Mouse (Mus musculus) fibroblast of lung, adult 2 months (primary cell): ENCODE measurements around the gene Tjp1.

ENCODE experiments used
- DNase-seq: peaks from one replicate; pipeline ENCODE4 v3.0.0-alpha.2; 2011; ENCODE audit warnings: low read depth

Gene Tjp1

DNA sequence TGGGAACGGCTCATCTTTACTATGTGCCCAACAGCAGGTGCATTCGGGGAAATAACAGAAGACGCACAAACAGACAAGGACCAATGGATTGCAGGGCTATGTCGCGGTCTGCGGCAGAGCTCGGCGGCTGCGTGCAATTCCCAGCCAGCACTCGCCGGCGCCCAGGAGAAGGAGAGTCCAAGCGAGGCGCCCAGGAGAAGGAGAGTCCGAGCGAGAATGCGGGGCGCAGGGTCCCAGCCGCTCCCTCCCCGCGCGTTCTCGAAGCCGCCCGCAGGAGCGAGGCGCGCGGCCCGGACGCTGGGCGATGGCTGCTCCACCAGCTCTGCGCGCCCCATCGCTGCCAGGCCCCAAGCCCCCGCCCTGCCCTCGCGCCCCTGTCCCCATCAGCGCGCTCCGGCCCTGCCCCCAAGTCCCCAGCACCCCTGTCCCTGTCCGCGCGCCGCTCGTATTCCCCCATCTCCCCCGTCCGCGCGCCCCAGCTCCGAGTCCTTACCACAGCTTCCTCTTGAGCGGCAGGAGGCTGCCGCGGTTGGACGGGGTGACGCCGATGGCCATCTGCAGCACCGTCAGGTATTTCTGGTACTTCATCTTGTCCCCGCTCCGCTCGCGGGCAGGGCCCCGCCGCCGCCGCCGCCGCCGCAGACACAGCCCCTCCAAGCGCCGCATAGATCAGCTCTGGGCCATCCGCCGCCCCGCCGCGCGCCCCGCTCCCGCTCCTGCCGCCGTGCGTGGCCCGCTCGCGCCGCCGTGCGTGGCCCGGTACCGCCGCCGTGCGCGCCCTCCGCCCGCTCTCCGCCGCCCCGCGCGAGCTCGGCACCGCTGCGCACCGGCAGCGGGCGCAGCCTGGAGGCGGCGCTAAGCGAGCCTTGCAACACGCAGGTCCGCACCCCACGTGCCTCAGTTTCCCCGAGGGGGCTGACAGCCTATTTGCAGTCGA, at the start of gene Tjp1:
Gene Tjp1 (minus strand): TSS at position 711 of the 937 bp plus-strand sequence.
- no peak for DNase-seq

DNA sequence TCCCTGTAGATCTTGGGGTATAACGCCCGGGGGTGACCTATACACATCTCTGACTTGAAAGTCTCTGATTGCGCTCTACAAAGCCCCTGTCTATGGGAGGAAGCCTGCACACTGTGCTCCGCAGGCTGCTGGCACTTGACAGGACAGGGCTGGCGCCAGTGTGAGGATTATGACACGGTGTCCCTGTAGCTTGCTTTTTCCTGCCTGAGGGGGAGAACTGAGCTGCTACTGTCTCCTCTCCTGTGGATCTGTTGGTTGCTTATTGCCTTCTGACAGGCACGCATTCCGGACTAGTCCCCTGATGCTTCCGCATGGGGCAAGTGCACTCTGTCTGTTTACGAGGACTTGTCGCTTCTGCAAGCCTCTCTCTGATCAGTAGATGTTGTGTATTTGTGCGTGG, 49.5 kb upstream of the Tjp1 start:
- no peak for DNase-seq

DNA sequence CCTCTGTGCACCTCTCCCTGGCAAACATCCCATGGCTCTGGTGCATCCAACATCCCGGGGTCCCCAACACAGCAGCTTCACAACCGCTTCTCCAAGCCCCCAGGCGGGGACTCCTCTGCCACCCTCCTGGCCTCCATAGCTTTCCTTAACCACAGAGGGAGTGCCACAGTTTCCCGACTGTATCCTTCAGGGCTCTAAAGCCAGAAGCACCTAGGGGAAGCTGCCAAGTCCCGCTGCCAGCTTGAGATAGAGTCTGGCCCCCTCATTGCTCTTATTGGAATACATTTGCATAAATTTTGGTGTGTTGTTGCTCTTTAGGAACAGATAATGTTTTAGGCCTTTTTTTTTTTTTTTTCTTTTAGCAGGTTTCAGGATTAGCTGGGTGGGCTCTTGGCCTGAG, 45.1 kb upstream of the Tjp1 start:
- DNase-seq, result no peak

DNA sequence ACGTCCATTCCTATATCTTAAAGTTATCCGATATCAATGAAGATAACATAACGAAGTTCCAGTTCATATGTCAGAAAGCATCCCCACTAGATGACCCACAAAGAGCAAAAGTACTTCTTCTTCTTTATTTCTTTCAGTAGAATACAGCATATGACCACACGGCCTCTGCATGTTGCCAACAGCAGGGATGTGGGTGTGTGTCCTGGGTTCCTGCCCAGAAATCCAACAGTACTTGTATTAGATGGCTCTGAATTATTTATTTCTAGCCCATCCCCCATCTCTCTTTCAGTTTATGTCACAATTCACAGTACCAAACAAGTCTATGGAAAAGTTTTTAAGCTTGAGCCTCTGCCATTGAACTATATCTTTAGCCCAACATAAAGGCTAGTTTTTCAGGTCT, 43.1 kb upstream of the Tjp1 start:
- peak; percentile 44 for DNase-seq

DNA sequence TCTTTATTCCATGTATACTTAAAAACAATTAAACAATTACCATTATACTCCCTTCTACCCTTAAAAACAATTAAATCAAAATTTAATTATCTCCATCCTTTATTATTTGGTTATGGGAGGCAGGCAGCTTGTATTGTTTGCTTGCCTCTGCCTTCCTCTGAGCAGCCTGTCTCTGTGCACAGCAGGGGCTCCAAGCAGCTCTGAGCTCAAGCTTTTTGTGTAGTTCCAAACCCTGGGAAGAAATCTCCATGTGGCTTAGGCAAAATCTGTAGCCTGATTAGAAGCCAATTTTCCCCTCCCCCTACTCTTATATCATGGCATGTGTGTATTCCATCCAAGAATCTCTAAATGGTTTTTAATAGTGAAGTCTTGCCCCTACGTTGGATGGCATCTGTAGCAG, 28.4 kb upstream of the Tjp1 start:
- DNase-seq, result no peak

DNA sequence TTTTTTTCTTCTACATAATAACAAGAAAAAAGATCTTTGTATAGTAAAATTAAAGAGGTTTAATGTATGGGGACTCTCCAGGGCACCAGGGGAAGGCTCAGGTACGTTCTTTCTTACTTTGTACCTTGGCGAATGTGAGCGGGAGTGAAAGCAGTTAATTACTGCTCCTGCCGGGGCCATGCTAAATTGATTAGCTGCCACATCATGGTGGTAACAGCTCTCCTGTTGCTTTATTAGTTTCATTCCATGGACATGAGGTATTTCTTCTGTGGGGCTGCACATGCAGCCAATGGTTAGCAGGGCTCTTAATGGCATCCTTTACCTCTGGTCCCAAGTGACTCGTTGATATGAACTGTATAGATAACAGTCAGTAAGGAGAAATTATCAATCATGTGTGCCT, 18.2 kb upstream of the Tjp1 start:
- DNase-seq, result no peak

DNA sequence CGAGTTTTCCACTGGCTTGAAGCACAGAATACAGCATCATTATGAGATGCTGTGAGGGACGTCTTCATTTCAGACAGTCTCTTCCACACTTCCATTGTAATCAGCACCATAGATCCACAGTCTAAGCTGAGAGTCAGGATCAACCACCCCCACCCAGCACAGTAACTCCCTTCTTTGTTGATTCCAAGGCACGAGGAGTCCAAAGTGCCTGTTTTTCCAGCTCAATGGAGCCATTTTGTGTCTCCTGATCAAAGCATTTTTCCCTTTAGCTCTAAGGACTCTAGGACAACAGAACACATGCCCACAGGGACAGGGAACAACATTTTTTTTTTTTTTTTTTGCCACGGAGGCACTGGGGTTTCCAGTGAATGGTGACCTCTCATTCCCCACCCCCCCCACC, 5.1 kb upstream of the Tjp1 start:
- no peak for DNase-seq

DNA sequence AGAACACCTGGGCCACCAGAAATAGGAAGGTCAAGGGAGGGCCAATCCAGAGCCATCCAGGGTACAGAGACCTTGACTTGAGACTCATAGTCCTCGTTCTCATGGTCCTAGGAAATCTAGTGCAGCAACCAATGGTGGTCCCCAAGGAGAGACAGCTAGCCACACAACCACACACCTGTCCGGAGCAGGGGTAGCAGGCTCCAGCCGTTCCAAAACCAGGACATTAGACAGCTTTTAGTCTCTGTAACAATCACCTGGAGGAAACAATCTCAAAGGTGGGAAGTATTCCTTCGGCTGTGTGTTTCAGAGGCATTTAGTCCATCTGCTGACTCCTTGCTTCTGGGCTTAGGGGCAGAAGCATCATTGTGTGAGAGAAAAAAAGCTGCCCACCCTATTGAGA, 4.5 kb downstream of the Tjp1 start:
- no peak for DNase-seq

DNA sequence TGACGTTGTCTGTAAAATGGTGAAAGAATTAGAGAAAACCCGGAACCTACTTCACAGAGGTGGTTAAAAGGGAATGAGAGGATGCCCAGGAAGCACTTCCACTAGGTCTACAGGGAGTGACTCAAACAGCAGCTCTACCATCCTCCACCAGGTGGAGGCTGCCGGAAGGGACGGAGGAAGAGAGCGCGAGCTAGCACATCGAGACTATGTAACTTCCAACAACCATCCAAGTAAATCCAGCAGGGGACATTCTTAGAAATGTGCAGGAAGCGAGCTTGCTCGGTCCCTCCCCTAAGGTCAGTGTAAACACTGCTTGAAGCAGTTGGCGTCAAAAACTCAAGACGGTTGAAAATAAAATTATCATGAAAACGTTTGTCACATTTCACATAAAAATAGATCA, 5.1 kb downstream of the Tjp1 start:
- no peak for DNase-seq

DNA sequence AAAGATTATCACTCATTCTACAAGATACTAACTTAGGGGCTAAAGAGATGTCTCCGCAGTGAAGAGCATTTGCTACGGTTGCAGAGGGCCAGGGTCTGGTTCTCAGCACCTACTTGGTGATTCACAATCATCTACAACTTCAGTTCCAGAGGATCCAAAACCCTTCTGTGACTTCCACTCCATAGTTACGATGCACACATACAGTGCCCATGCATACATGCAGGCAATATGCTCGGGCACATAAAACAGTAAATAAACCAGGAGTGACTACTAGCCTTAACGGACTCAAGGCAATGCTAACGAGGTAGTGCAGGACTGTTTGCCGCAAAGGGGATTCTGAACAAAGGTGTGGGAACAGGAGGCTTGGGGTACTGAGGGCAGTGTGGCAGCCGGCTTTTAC, 7.0 kb downstream of the Tjp1 start:
- no peak for DNase-seq

DNA sequence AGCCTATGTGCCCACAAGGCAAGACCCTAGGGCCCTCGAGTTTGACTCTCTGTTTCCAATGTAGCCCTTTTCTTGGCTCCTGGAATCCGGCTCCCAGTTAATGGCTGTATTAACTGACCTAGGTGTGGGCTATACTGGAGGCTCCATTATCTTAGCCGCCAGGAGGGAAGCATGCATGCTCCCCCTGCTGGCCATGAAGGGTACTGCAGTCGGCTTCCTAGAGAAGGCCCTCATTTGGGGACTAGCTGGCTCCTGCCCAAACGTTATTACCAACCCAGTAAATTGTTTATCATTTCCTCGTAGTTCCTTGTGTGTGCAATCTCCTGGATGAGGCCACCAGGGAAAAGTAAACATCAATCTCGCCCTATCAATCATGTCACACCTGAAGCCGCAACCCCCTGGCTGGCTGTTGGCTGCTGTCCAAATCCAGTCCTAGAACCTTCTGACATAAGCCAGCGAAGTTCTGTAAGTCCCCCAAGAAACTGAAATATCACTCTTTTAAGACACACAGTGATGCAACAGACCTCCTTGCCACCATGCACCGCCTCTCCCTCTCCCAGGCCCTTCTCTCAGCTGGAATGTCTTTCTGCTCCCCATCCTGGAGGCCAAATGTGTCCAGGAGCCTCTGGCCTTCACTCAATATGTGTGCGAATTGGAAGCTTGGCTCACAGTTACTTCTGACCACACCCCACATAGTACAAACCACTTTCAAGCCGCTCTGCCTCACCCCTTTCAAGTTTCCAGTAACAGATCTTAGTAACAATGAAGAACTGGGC, 7.6 kb downstream of the Tjp1 start:
- peak; percentile 10 for DNase-seq

DNA sequence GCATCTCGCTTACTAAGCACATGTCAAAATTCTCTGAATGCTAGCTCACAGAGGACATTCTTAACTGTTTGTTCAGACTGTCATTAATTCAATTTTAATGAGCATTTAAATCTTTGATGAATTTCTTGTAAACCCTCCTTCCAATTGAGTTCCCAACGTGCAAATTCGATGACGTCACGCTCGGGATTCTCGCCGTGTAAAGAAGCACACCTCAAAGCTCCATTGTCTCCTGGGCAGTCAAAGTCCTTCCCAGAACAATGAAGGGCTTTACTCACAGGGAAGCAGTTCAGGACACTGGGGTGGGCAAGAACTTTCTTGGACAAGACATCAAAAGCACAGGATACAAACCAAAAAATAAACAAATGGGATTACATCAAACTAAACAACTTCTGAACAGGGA, 10.7 kb downstream of the Tjp1 start:
- no peak for DNase-seq

DNA sequence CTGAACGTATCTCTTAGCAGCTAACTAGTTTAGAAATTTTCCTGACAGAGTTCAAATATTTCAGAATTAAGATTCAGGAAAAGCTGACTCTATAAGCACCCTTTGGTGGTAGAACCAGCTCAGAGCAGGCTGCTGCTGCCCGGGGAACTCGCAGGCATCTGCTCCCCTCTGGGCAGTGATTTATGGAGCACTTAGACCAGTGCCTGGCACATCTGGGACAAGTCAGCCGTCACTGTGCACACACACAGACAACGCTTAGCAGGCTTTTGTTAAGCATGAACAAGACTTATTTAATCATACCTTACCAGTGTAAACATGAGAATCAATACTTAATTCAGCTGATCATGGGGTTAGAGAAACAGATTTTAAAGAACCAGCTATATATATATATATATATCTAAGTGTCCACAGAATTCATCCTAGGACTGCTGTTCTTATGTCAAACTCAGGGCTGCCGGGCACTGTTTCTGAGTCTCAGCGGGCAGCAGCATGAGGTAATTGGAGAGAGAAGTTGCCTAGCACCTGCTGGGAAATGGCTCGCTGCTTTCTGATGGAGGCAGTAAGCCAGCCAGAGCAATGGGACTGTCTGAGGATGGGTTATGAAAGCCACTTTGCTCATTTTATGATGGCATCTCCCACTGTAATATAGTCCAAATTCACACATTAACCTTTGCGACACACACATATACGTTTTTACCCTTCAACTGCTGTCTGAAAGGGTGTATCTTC, 14.0 kb downstream of the Tjp1 start:
- DNase-seq, result no peak

DNA sequence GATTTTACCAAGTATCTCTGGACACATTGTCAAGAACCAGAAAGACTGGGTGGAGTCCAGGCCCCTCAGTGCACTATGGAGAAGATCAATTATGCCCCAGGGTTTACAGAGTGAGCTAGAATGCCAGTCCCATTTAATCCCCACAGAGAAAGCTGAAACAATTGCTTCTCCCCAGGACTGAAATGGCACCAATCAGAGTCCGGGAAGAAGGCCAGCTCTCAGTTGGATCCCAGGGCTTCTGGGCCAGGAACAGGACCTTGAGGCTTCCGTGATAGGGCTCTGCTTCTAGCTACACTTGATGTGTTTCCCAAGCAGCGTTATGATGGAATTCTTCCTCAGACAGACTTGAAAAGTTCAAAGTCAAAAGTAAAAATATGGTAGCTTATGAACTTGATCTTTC, 18.2 kb downstream of the Tjp1 start:
- DNase-seq, result peak; percentile 20

DNA sequence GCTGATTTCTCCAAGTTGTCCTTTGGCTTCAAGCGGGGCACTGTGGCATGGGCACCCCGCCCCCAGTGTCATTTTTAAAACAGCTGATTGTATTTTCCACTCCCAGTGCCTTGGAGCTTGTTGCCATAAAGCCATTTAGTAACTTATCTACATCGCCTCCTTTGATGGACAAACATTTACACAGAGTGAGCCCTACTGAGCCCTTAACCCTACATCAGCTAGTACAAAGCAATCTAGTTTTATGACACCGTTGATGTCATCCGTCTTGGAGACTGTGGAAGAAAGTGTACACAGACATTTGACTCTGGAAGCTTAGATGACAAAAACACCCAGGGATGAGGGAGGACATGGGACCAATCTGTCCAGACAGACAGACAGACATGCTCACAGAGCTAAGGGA, 20.2 kb downstream of the Tjp1 start:
- DNase-seq, result no peak

DNA sequence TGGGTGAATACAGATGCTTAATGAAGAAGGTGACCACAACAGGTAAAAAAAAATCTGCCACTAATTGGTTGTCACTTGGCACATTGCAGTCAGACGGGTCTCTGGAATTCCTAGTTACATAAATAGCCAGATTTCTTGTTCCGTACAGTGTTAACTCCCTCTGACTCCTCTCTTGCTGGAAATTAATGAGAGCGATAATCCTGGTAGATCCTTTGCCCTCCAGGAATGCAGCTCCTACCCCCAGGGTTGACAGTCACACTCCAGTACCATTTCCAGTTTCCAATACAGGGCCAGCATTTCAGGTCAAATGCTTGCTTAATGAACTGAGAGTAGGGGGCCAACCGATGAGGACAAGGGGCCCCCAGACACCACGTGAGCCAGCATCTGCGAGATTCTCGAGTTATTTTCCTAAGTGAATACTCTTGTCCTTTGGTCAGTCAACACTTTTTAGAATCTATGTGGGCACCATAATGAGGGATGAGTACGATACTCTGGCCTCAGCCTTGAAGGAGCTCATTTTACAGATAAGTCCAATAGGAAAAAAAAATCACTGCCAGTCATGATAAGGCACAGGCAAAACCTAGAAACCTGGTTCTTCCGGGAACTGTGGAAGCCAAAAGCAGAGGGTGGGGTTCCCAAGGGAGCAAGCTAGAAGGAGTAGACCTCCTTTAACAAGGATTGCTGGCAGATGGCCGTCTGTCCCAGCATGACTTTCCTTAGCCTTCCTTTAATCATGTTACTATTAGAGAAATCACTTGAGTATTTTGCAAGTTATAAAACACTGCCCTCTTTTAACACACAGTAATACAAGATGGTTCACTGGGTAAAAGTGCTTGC, 24.9 kb downstream of the Tjp1 start:
- no peak for DNase-seq

DNA sequence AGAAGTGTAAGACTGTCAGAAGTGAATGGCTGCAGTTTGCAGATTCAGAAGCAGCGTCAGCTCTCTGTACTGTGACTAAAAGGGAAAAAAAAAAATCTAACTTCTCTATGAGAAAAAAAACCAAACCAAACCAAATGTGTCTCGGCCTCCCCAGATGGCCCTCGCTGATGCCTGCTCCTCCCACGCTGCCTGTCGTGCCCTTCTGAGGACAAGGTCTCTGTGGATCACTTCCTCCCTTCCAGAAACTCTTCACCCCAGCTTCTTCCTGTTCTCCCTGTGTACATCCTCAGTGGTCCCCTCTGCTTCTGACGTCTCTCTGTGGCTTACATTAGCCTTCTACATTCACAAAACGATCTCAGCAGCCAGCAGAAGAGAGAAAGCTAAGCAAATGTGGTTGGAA, 26.8 kb downstream of the Tjp1 start:
- DNase-seq, result no peak

DNA sequence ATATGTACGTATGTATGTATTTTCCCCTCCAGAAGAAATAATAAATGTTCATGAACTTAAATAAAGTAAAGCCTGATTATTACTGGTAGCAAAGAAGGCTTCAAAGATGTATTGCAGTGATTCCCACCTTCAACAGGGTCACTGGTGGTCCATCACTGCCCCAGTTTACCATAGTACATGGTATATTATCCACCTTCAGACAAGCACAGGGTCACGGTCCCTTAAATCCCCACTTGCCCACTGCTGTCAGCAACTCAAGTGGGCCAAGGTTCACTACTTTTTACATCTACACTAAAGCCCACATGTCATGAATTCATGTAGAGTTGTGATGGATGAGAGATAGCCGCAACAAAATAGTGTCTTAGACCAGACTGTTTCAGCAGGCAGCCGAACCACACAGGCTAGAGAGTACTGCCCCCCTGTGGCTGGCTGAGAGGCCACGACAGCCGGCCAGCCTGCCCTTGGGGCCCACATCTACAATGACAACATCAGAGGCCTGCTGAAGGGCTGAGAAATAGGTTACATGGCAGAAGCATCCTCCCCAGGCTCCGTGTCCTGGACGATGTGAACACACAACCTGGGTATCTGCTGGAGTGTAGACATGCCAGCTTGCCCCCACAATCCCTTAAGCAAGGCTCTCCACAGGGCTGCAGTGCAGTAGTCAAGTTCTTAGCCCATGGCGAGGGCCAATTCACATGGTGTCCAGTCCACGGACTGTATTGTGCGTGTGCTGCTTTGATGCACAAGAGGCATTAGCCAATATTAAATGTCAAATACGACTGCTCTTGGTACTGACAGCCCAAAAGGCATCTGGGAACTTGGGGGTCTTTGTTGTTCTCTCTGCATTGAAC, 29.6 kb downstream of the Tjp1 start:
- DNase-seq, result peak; percentile 33

DNA sequence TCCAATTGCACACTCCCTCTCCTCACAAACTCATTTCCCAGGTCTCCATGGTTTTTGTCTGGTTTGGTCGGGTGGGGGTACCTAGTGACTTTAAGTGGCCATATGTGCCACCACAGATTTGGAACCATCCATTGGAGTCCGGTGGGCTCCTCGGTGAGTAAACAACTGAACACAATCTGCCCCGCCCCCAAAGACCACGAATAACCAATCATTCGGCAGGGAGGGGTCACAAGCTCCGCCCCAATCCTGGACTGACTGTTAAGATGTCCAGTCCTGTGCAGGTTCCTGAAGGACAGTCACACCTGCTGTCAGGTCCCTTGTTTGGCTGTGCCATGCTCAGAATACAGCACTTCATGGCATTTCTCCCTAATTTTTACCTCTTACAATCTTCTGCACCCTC, 37.1 kb downstream of the Tjp1 start:
- DNase-seq, result no peak

DNA sequence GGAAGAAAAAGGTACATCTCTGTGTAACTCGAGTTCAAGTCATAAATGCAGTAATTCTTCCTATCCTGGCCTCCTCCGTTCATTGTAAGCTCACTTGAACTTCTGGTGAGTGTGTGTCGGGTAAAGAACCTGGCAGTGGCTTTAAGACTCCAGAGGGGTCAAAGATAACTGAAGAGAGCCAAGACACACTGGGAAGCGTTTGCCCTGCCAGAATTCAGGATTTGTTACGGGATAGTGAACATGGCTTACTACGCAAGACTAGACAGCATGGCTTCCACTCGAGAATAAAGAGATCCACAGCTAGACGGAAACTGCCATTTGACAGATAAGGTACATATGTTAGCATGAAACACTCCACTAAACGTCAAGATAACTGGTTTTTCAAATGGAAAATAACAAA, 37.8 kb downstream of the Tjp1 start:
- no peak for DNase-seq

DNA sequence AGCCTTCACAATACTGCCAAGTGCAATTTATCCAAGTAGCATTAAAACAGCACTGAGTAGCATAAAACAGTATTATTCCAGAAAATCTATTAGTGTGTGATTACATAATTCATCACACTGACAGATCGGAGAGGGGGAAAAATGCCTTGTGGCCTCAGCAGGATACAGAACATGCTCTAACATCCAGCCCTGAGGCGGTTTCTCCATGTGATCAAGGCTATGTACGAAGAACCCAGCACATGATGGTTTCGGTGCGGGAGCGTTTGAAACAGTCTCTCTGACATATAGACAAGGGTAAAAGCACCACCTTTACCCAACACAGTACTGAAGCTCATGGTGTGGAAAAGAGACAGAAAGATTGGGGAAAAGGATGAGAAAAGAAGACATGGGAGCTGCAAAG, 38.4 kb downstream of the Tjp1 start:
- no peak for DNase-seq
